Mouse (Mus musculus): ENCODE data around the gene Tmem150c. TPM values are rescaled to one million over a fixed set of nuclear protein-coding genes. Genes with fewer than 3 reads are reported as not detected.

Tmem150c gene
- 241 TPM for polyA plus RNA-seq (2014; fragmentation: Illumina TruSeq; extraction: RNeasy Lipid Tissue Mini Kit (QIAGEN cat#74804); ENCODE audit: low read depth, low replicate concordance)

DNA sequence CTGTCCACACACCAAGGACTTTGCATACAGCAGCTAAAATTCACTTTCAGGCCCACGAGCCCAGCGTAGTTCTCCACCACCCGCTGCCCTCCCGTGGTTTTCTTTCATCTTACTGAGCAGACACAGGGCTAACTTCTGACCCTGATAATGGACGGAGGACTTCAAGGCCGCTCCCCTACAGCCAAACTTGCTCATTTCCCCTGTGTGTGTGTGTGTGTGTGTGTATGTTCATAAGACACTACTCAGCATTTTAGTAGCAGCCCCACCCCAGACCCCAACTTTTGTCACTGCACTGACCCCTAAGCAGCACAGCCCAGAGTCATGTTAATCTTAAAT lies at the start of gene Tmem150c:
TSS of gene Tmem150c (minus strand) at position 171 of the 336 bp plus-strand sequence.

DNA sequence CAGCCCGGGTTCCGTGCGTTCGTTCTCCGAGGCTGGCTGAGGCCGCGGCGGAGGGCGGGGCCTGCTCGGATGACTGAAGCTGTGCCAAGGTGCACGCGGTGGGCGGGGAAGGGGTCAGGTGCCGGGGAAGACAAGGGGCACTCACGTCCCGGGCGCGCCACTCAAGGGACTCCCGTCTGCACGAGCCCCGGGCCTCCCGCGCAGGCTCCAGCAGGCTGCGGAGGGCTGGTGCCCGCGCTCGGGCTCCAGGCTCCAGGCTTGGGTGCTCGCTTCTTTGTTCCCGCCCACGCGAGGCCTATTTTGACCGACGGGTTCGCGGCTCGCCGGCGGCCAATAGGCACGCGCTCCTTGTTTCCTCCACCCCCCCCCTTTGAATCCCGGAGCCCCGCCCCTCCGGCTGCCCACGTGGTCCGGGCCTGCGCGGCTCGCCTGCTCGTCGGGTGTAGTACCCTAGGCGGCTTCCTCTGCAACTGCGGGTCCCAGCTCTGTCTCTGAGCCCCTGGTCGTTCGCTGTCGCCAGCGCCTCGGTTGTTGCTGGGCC lies 119.9 kb downstream of the Tmem150c start, which contains the start of the genes Hnrnpdl and Enoph1:
TSS of gene Hnrnpdl (minus strand) at position 63 of the 541 bp plus-strand sequence.
TSS of gene Enoph1 (plus strand) at position 384 of the 541 bp plus-strand sequence.

Other genes with a start within 250 kb of the Tmem150c start
- gene Hnrnpd, start 180.9 kb downstream of the Tmem150c start, polyA plus RNA-seq (2014; fragmentation: Illumina TruSeq; extraction: RNeasy Lipid Tissue Mini Kit (QIAGEN cat#74804); ENCODE audit: low read depth, low replicate concordance): 173 TPM
- gene 4930524J08Rik, start 180.7 kb downstream of the Tmem150c start, polyA plus RNA-seq (2014; fragmentation: Illumina TruSeq; extraction: RNeasy Lipid Tissue Mini Kit (QIAGEN cat#74804); ENCODE audit: low read depth, low replicate concordance): 2.8 TPM
- 138 TPM for gene Hnrnpdl, start 120.1 kb downstream of the Tmem150c start, polyA plus RNA-seq (2014; fragmentation: Illumina TruSeq; extraction: RNeasy Lipid Tissue Mini Kit (QIAGEN cat#74804); ENCODE audit: low read depth, low replicate concordance)
- 21.2 TPM for gene Enoph1, start 119.8 kb downstream of the Tmem150c start, polyA plus RNA-seq (2014; fragmentation: Illumina TruSeq; extraction: RNeasy Lipid Tissue Mini Kit (QIAGEN cat#74804); ENCODE audit: low read depth, low replicate concordance)